Mouse (Mus musculus): ENCODE measurements around the gene Vangl1.

DNA sequence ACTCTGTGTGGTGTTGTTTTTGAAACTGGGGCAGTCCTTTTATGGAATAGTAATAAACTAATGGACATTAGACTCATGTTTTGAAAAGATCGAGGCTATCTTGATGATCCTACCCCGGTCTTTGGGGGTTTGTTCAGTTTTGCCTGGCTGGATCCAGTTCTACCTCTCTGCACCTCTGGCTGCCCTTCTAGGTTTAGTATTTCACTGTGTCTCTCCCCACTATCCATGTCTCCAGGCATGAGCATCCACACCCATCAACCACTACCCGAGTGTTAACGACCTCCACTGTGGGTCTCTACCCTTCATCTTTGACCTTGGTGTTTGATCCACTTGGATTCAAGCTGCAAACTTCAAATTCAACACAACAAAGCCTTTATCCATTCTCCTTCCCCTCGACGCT is 58.1 kb downstream of the Vangl1 start:
- TF ChIP-seq EP300 (IDR thresholded peaks at IDR 0.05) (no peak), CTCF (IDR thresholded peaks at IDR 0.05) (no peak)
